Comparison of ENCODE assay signal across 21 mouse cellular contexts in genomic region chr2:122364352-122364944, GRCm38 (mm10). TPM values are rescaled to one million over a fixed set of nuclear protein-coding genes. Genes with fewer than 3 reads are reported as not detected.
DNase-seq lines count a peak whose midpoint lies in the region; ATAC-seq and TF ChIP-seq lines count a peak whose summit lies in the region.
"Had no signal": no experiment of that assay in that cellular context is flagged by ENCODE, and none has a peak within 500 bp of the region (broad histone marks: within the 10 kb centered on the region; RNA-seq: fewer than 3 reads in every experiment).

No protein-coding gene starts in this region.

- 50% methylated on average over 3 of the region's 3 CpGs for WGBS in liver, embryonic 14.5 days (ENCODE audit: insufficient replicate concordance)

- H3K4me1 ChIP-seq in liver, embryonic 14.5 days (replicated peaks; ENCODE audit: control insufficient read depth in 2 of 2, insufficient read depth in 2 of 2, low read length in 1 of 2): peaks cover 25 to 33% of the 10 kb centered on the region in 2 experiments

- H3K27ac ChIP-seq in liver, embryonic 14.5 days: peak overlapping the region; percentile 66
- H3K27ac ChIP-seq: embryonic facial prominence, embryonic 15.5 days; forebrain, embryonic 13.5 days; heart, embryonic 13.5 days; hindbrain, postnatal 0 days; limb, embryonic 13.5 days; neural tube, embryonic 13.5 days had no signal

- H3K36me3 ChIP-seq in liver, embryonic 14.5 days (replicated peaks; ENCODE audit: control insufficient read depth, insufficient read depth, low read depth): no peaks in the 10 kb centered on the region; the same call in 1 of the 2 replicates

- H3K4me2 ChIP-seq in liver, embryonic 14.5 days (ENCODE audit: low read depth): peak overlapping the region; percentile 48
- H3K4me2 ChIP-seq: embryonic facial prominence, embryonic 15.5 days; forebrain, embryonic 13.5 days; heart, embryonic 13.5 days; limb, embryonic 13.5 days; neural tube, embryonic 13.5 days had no signal

- H3K27me3 ChIP-seq in liver, embryonic 14.5 days (ENCODE audit: control insufficient read depth, insufficient read depth, low read length): no peaks in the 10 kb centered on the region
- H3K27me3 ChIP-seq: embryonic facial prominence, embryonic 15.5 days; forebrain, embryonic 13.5 days; limb, embryonic 13.5 days; neural tube, embryonic 13.5 days had no signal

- H3K4me3 ChIP-seq in liver, embryonic 14.5 days (ENCODE audit: insufficient read depth in 1 of 2, low read depth in 2 of 2, low read length in 2 of 2): no peak overlapping the region
- H3K4me3 ChIP-seq: embryonic facial prominence, embryonic 15.5 days; forebrain, embryonic 13.5 days; heart, embryonic 13.5 days; limb, embryonic 13.5 days; neural tube, embryonic 13.5 days had no signal

- peak; percentile 57 for TF ChIP-seq EP300 in liver, embryonic 14.5 days (IDR thresholded peaks at IDR 0.05; ENCODE audit: low read depth)

- peak; percentile 23 to 34 for DNase-seq in cerebellum, adult 18-20 months
- no peak for DNase-seq in cerebellum, postnatal 36 days
- DNase-seq in 416B (ENCODE audit: low read depth): peak; percentile 27
- DNase-seq in liver, embryonic 14.5 days (ENCODE audit: low read depth in 3 of 3, low spot score in 3 of 3): peak in 2 of 3 experiments; percentile 78 to 79
- DNase-seq in urinary bladder, postnatal 14 days (ENCODE audit: low spot score): no peak
- no peak for DNase-seq in left cerebral cortex, adult 18-20 months (ENCODE audit: low spot score in 2 of 2)
- no peak for DNase-seq in adrenal gland, adult 8-10 months
- DNase-seq: adrenal gland, postnatal 14 days; embryo, embryonic 11 days; heart, postnatal 36 days; kidney, adult 2 months; kidney, postnatal 25 days; right cerebral cortex, postnatal 25 days; thymus, adult 18-20 months had no signal

- peak; percentile 43 for ATAC-seq in common myeloid progenitor, adult 5-6 weeks (replicated peaks; ENCODE audit: low read depth, poor library complexity, severe bottlenecking)
- ATAC-seq in liver, embryonic 14.5 days (ENCODE audit: insufficient read depth): peak; percentile 83
- ATAC-seq: forebrain, embryonic 13.5 days; hindbrain, postnatal 0 days had no signal

- no peak overlapping the region for H3K9ac ChIP-seq in liver, embryonic 14.5 days (replicated peaks)
- H3K9ac ChIP-seq: embryonic facial prominence, embryonic 15.5 days; forebrain, embryonic 13.5 days; heart, embryonic 13.5 days; limb, embryonic 13.5 days; neural tube, embryonic 13.5 days had no signal

- H3K9me3 ChIP-seq in liver, embryonic 14.5 days (ENCODE audit: control insufficient read depth, low read length): no peaks in the 10 kb centered on the region
- H3K9me3 ChIP-seq: embryonic facial prominence, embryonic 15.5 days; forebrain, embryonic 13.5 days; limb, embryonic 13.5 days; neural tube, embryonic 13.5 days had no signal

- no peak for TF ChIP-seq CTCF in liver, embryonic 14.5 days (IDR thresholded peaks at IDR 0.05; ENCODE audit: low read depth)

RNA-seq across cellular contexts. Expression of gene Shf, which starts 4.5 kb away (rescaled TPM):
- 2.8 TPM in 1 of 2 replicates, not detected in the other for total RNA-seq in common myeloid progenitor, adult 5-6 weeks (2017)
- polyA plus RNA-seq in liver, embryonic 14.5 days (2012; rRNA removed): 4.4 and 7.1 TPM in 2 replicates
- polyA plus RNA-seq in liver, embryonic 14.5 days (2014; fragmentation: Nextera tagmentation; extraction: Ambion mirVana): 1.6 and 1.8 TPM in 2 replicates
- 10 to 100 TPM; 70.5 to 76.1 TPM for total RNA-seq in left cerebral cortex, adult 18-20 months (2021)
- 10 to 100 TPM in 2 of 4 experiments, 1 to 10 TPM in 2; 8.1 to 18.5 (median 13.8) TPM for total RNA-seq in adrenal gland, adult 8-10 months (2022)

RNA-seq across cellular contexts. Expression of gene Duox1, which starts 49.0 kb away (rescaled TPM):
- not detected in 2 replicates for total RNA-seq in common myeloid progenitor, adult 5-6 weeks (2017)
- not detected in 2 replicates for polyA plus RNA-seq in liver, embryonic 14.5 days (2012; rRNA removed)
- not detected in 2 replicates for polyA plus RNA-seq in liver, embryonic 14.5 days (2014; fragmentation: Nextera tagmentation; extraction: Ambion mirVana)
- not detected for total RNA-seq in left cerebral cortex, adult 18-20 months (2021)
- under 1 TPM in 2 of 4 experiments, not detected in 2; 0.06 to 0.13 TPM for total RNA-seq in adrenal gland, adult 8-10 months (2022)
- total RNA-seq: adrenal gland, postnatal 14 days had no signal
- polyA plus RNA-seq: forebrain, embryonic 13.5 days; heart, embryonic 13.5 days had no signal

RNA-seq across cellular contexts. Expression of gene Duoxa1, which starts 50.9 kb away (rescaled TPM):
- total RNA-seq in common myeloid progenitor, adult 5-6 weeks (2017): 0.18 TPM in 1 of 2 replicates, not detected in the other
- not detected in 2 replicates for polyA plus RNA-seq in liver, embryonic 14.5 days (2012; rRNA removed)
- not detected in 2 replicates for polyA plus RNA-seq in liver, embryonic 14.5 days (2014; fragmentation: Nextera tagmentation; extraction: Ambion mirVana)
- total RNA-seq in left cerebral cortex, adult 18-20 months (2021): under 1 TPM in 1 of 2 experiments, not detected in 1; 0.23 TPM
- under 1 TPM; 0.20 to 0.52 (median 0.32) TPM for total RNA-seq in adrenal gland, adult 8-10 months (2022)
- total RNA-seq: hindbrain, postnatal 0 days had no signal
- polyA plus RNA-seq: forebrain, embryonic 13.5 days; neural tube, embryonic 13.5 days had no signal

Comparison
In these comparisons a context has a peak if more than half of its experiments do, and no peak if none do; other contexts are left out.
1. DNase-seq: peak in cerebellum, adult 18-20 months (2 of 2), 416B (single experiment) and liver, embryonic 14.5 days (2 of 3); none in cerebellum, postnatal 36 days (0 of 2), urinary bladder, postnatal 14 days (single experiment), left cerebral cortex, adult 18-20 months (0 of 2) and adrenal gland, adult 8-10 months (single experiment).